9 mouse cellular contexts compared by ENCODE assay signal in genomic region chr7:63991085-63992010, GRCm38 (mm10). TPM values are rescaled to one million over a fixed set of nuclear protein-coding genes. Genes with fewer than 3 reads are reported as not detected.
DNase-seq lines count a peak whose midpoint lies in the region; ATAC-seq and TF ChIP-seq lines count a peak whose summit lies in the region.
"Had no signal": no experiment of that assay in that cellular context is flagged by ENCODE, and none has a peak within 500 bp of the region (broad histone marks: within the 10 kb centered on the region; RNA-seq: fewer than 3 reads in every experiment).

No protein-coding gene starts in this region.

- H3K36me3 ChIP-seq in forebrain, embryonic 12.5 days (replicated peaks) = no peaks in the 10 kb centered on the region
- no peaks in the 10 kb centered on the region for H3K36me3 ChIP-seq in forebrain, embryonic 14.5 days (ENCODE audit: control insufficient read depth, insufficient read depth, low read length)
- H3K36me3 ChIP-seq in midbrain, postnatal 0 days (ENCODE audit: insufficient read depth, low read length) = no peaks in the 10 kb centered on the region
- H3K36me3 ChIP-seq in midbrain, embryonic 16.5 days (ENCODE audit: control insufficient read depth, insufficient read depth, low read length) = no peaks in the 10 kb centered on the region

- no peak overlapping the region for H3K4me2 ChIP-seq in forebrain, embryonic 12.5 days
- H3K4me2 ChIP-seq in forebrain, embryonic 14.5 days (ENCODE audit: low read length) = no peak overlapping the region
- no peak overlapping the region for H3K4me2 ChIP-seq in midbrain, postnatal 0 days (ENCODE audit: low read depth, low read length, poor library complexity, severe bottlenecking)
- H3K4me2 ChIP-seq in midbrain, embryonic 16.5 days (ENCODE audit: low read length) = no peak overlapping the region

- no peaks in the 10 kb centered on the region for H3K27me3 ChIP-seq in forebrain, embryonic 12.5 days
- H3K27me3 ChIP-seq in forebrain, embryonic 14.5 days (replicated peaks; ENCODE audit: control insufficient read depth, insufficient read depth, low read length) = no peaks in the 10 kb centered on the region
- H3K27me3 ChIP-seq in midbrain, postnatal 0 days (ENCODE audit: insufficient read depth, low read length) = no peaks in the 10 kb centered on the region
- no peaks in the 10 kb centered on the region for H3K27me3 ChIP-seq in midbrain, embryonic 16.5 days (ENCODE audit: control insufficient read depth, insufficient read depth, low read depth, low read length)

- TF ChIP-seq CTCF in midbrain, postnatal 0 days (IDR thresholded peaks at IDR 0.05) = no peak

- intact Hi-C loops in left cerebral cortex, postnatal 4 days (cut with DNase I) = no loop called here

- DNase-seq in forebrain, embryonic 14.5 days (ENCODE audit: low spot score) = no peak
- peak; percentile 26 for DNase-seq in midbrain, postnatal 0 days (ENCODE audit: low spot score)
- DNase-seq in left cerebral cortex, postnatal 4 days = peak; percentile 78
- peak; percentile 79 for DNase-seq in thymus, postnatal 14 days
- DNase-seq in urinary bladder, postnatal 25 days (ENCODE audit: low spot score) = no peak
- DNase-seq: lung, adult 18-20 months had no signal

- H3K27ac ChIP-seq in forebrain, embryonic 12.5 days = no peak overlapping the region
- H3K27ac ChIP-seq in forebrain, embryonic 14.5 days (ENCODE audit: low read depth, low read length) = no peak overlapping the region
- H3K27ac ChIP-seq in midbrain, postnatal 0 days (ENCODE audit: low read depth, low read length) = no peak overlapping the region
- H3K27ac ChIP-seq in midbrain, embryonic 16.5 days (ENCODE audit: low read length) = no peak overlapping the region

- H3K9me3 ChIP-seq in forebrain, embryonic 12.5 days = no peaks in the 10 kb centered on the region
- H3K9me3 ChIP-seq in forebrain, embryonic 14.5 days (replicated peaks; ENCODE audit: control insufficient read depth, low read length) = no peaks in the 10 kb centered on the region
- H3K9me3 ChIP-seq in midbrain, postnatal 0 days (ENCODE audit: low read length) = no peaks in the 10 kb centered on the region
- no peaks in the 10 kb centered on the region for H3K9me3 ChIP-seq in midbrain, embryonic 16.5 days (replicated peaks; ENCODE audit: control insufficient read depth, low read length, poor library complexity, severe bottlenecking)

- H3K4me3 ChIP-seq in forebrain, embryonic 12.5 days (replicated peaks) = no peak overlapping the region
- no peak overlapping the region for H3K4me3 ChIP-seq in forebrain, embryonic 14.5 days (ENCODE audit: low read depth, low read length)
- H3K4me3 ChIP-seq in midbrain, postnatal 0 days (ENCODE audit: low read depth, low read length) = no peak overlapping the region
- H3K4me3 ChIP-seq in midbrain, embryonic 16.5 days (ENCODE audit: low read depth, low read length) = no peak overlapping the region

- WGBS in forebrain, embryonic 12.5 days = 91% methylated on average over 12 of the region's 12 CpGs
- 89% methylated on average over 12 of the region's 12 CpGs for WGBS in forebrain, embryonic 14.5 days
- WGBS in midbrain, postnatal 0 days = 88% methylated on average over 12 of the region's 12 CpGs
- 92% methylated on average over 12 of the region's 12 CpGs for WGBS in midbrain, embryonic 16.5 days

- ATAC-seq in forebrain, embryonic 12.5 days (ENCODE audit: low FRiP score) = 0 out of 2 replicates have a peak, but pooled peaks have one; percentile 21
- no peak for ATAC-seq in forebrain, embryonic 14.5 days
- ATAC-seq in midbrain, postnatal 0 days (ENCODE audit: low FRiP score) = peak; percentile 28; the same call in 1 of the 2 replicates
- ATAC-seq in midbrain, embryonic 16.5 days = no peak
- no peak for ATAC-seq in megakaryocyte, adult 5-6 weeks (ENCODE audit: poor library complexity, severe bottlenecking)

- no peak overlapping the region for H3K9ac ChIP-seq in forebrain, embryonic 12.5 days
- no peak overlapping the region for H3K9ac ChIP-seq in forebrain, embryonic 14.5 days (ENCODE audit: low read length)
- no peak overlapping the region for H3K9ac ChIP-seq in midbrain, postnatal 0 days (replicated peaks; ENCODE audit: low read length, poor library complexity, severe bottlenecking)
- H3K9ac ChIP-seq in midbrain, embryonic 16.5 days (ENCODE audit: low read depth, low read length) = no peak overlapping the region

- peaks cover 10% of the 10 kb centered on the region for H3K4me1 ChIP-seq in forebrain, embryonic 12.5 days
- H3K4me1 ChIP-seq in forebrain, embryonic 14.5 days (ENCODE audit: control insufficient read depth, insufficient read depth, low read length) = peaks cover 11% of the 10 kb centered on the region
- peaks cover 5% of the 10 kb centered on the region for H3K4me1 ChIP-seq in midbrain, postnatal 0 days (ENCODE audit: insufficient read depth, low read length)
- H3K4me1 ChIP-seq in midbrain, embryonic 16.5 days (ENCODE audit: control insufficient read depth, insufficient read depth, low read length) = peaks cover 10% of the 10 kb centered on the region

RNA-seq across cellular contexts. Expression of gene Klf13, which starts 52.6 kb away (rescaled TPM):
- polyA plus RNA-seq in forebrain, embryonic 12.5 days (2016; fragmentation: Nextera tagmentation; extraction: Ambion mirVana) = 21.9 and 26.1 TPM in 2 replicates
- polyA plus RNA-seq in forebrain, embryonic 14.5 days (2014; fragmentation: Nextera tagmentation; extraction: Ambion mirVana) = 28.2 and 33.2 TPM in 2 replicates
- total RNA-seq in midbrain, postnatal 0 days (2014; rRNA removed) = 26.6 and 26.7 TPM in 2 replicates
- 19.7 and 21.5 TPM in 2 replicates for polyA plus RNA-seq in midbrain, postnatal 0 days (2015; fragmentation: Nextera tagmentation; extraction: Ambion mirVana)
- 19.9 and 21.6 TPM in 2 replicates for polyA plus RNA-seq in midbrain, embryonic 16.5 days (2015; fragmentation: Nextera tagmentation; extraction: Ambion mirVana)
- total RNA-seq in left cerebral cortex, postnatal 4 days (2021) = 10 to 100 TPM; 72.3 to 73.5 TPM
- total RNA-seq in megakaryocyte, adult 5-6 weeks (2015) = 108 and 122 TPM in 2 replicates
- 61.7 and 64.4 TPM in 2 replicates for total RNA-seq in megakaryocyte, adult 5-6 weeks (2017)

Comparison
In these comparisons a context has a peak if more than half of its experiments do, and no peak if none do; other contexts are left out.
1. ATAC-seq: peak in forebrain, embryonic 12.5 days (single experiment) and midbrain, postnatal 0 days (single experiment); none in forebrain, embryonic 14.5 days (single experiment), midbrain, embryonic 16.5 days (single experiment) and megakaryocyte, adult 5-6 weeks (single experiment).
2. DNase-seq: peak in midbrain, postnatal 0 days (single experiment), left cerebral cortex, postnatal 4 days (single experiment) and thymus, postnatal 14 days (single experiment); none in forebrain, embryonic 14.5 days (single experiment) and urinary bladder, postnatal 25 days (single experiment).